Mouse (Mus musculus): ENCODE measurements around the gene Zbtb20.

DNA sequence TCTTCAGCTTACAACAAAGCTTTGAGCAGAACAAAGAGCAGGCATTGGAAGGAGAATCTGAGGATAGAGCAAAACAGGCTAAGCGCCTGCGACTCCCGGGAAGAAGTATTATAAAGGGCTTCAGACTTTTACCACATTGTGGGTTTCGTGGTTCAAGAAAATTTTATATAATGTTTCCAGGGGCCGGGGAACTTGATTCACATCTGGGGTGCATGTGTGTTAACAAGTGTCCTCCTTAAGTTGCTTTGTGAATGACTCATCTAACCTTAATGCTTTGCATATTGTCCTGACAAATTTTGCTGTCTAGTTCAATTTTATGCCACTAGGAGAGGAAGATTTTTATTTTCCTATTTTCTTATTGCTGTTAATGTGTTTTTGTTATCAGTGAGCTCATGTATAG is 3.6 kb upstream of the Zbtb20 start:
- TF ChIP-seq CTCF (IDR thresholded peaks at IDR 0.05; ENCODE audit: extremely low read depth, insufficient read length, insufficient replicate concordance, low read depth, low read length) (no peak), POLR2A (IDR thresholded peaks at IDR 0.05; ENCODE audit: low read depth, low read length) (no peak)

All from small intestine, adult 2 months (tissue).